Mouse (Mus musculus) CH12.LX (cell line): ENCODE results near the gene Armh1. TPM values are rescaled to one million over a fixed set of nuclear protein-coding genes. Genes with fewer than 3 reads are reported as not detected.

Experiments used
- DNase-seq: peaks from one replicate; pipeline ENCODE4 v3.0.0-alpha.2; 2013; ENCODE audit errors: extremely low read depth
- H3K27ac ChIP-seq: 2 replicates; pipeline ENCODE4 v1.5.1; 2012; ENCODE audit warnings: low read depth, mild to moderate bottlenecking, control low read depth, moderate library complexity; ENCODE audit not compliant: insufficient read depth
- H3K27me3 ChIP-seq: replicated peaks from 2 replicates; pipeline ENCODE3; 2012; ENCODE audit warnings: inconsistent platforms
- H3K36me3 ChIP-seq, 2 experiments: replicated peaks in 1 of 2; 2 replicates each; pipeline versions ENCODE3 to v1.6.1; 2012; ENCODE audit warnings: inconsistent platforms in 1 of 2, low read length in 1 of 2, mild to moderate bottlenecking in 1 of 2, mixed read lengths in 1 of 2, moderate library complexity in 1 of 2; ENCODE audit not compliant: control insufficient read depth in 1 of 2, insufficient read depth in 1 of 2
- H3K4me1 ChIP-seq, 2 experiments: 2 replicates each; pipeline ENCODE4 v1.6.1; 2012; ENCODE audit warnings: inconsistent platforms in 1 of 2, moderate library complexity in 1 of 2; ENCODE audit not compliant: insufficient read depth in 2 of 2, control insufficient read depth in 1 of 2
- H3K4me2 ChIP-seq: 2 replicates; pipeline ENCODE4 v1.6.1; 2012; ENCODE audit warnings: low read depth, mild to moderate bottlenecking, control low read depth; ENCODE audit not compliant: poor library complexity, insufficient read depth, severe bottlenecking
- H3K4me3 ChIP-seq, 3 experiments: fragments of 150-350 bp in 1 of 3; sonication (generic) in 1 of 3; replicated peaks in 1 of 3; 2 replicates each; pipeline versions ENCODE3 to v1.5.1; 2011 to 2012; ENCODE audit warnings: low read depth in 2 of 3, low read length in 2 of 3, mild to moderate bottlenecking in 2 of 3, moderate library complexity in 2 of 3, control low read depth in 1 of 3, improper control_type of control experiment in 1 of 3, inconsistent platforms in 1 of 3, mixed read lengths in 1 of 3; ENCODE audit not compliant: poor library complexity in 1 of 3
- H3K79me2 ChIP-seq: replicated peaks from 2 replicates; pipeline ENCODE4 v1.6.1; 2012; ENCODE audit warnings: mild to moderate bottlenecking, moderate library complexity; ENCODE audit not compliant: control insufficient read depth, poor library complexity, insufficient read depth, severe bottlenecking; ENCODE audit errors: extremely low read depth
- H3K9ac ChIP-seq: 2 replicates; pipeline ENCODE4 v1.6.1; 2012; ENCODE audit warnings: low read depth, mild to moderate bottlenecking, control low read depth, moderate library complexity; ENCODE audit not compliant: insufficient read depth
- H3K9me3 ChIP-seq: replicated peaks from 2 replicates; pipeline ENCODE3; 2012; ENCODE audit warnings: low read length, inconsistent platforms, mixed read lengths
- BHLHE40 ChIP-seq: IDR thresholded peaks from 2 replicates; pipeline ENCODE4 v1.6.1; 2011; ENCODE audit warnings: mild to moderate bottlenecking, low read depth, low read length, improper control_type of control experiment
- CTCF ChIP-seq, 2 experiments: IDR thresholded peaks in 1 of 2; conservative IDR thresholded peaks in 1 of 2; 2 replicates each; pipeline ENCODE4 v1.5.1; 2011 to 2012; ENCODE audit warnings: low read depth in 2 of 2, low read length in 2 of 2, improper control_type of control experiment in 1 of 2, inconsistent platforms in 1 of 2, mild to moderate bottlenecking in 1 of 2, moderate library complexity in 1 of 2
- E2F4 ChIP-seq: IDR thresholded peaks from 2 replicates; pipeline ENCODE4 v1.6.1; 2011; ENCODE audit warnings: low read depth, low read length, improper control_type of control experiment; ENCODE audit not compliant: insufficient replicate concordance
- EP300 ChIP-seq: IDR thresholded peaks from 2 replicates; pipeline ENCODE4 v1.6.1; 2011; ENCODE audit warnings: low read length, improper control_type of control experiment
- ETS1 ChIP-seq: conservative IDR thresholded peaks from 2 replicates; pipeline ENCODE4 v1.6.1; 2012; ENCODE audit warnings: low read depth, mild to moderate bottlenecking, inconsistent platforms, low read length, improper control_type of control experiment, moderate library complexity
- IRF4 ChIP-seq: IDR thresholded peaks from 2 replicates; pipeline ENCODE4 v1.6.1; 2014; ENCODE audit warnings: low read depth, mild to moderate bottlenecking, inconsistent platforms, low read length, improper control_type of control experiment
- JUN ChIP-seq: IDR thresholded peaks from 2 replicates; pipeline ENCODE4 v1.6.1; 2011; ENCODE audit warnings: low read depth, mild to moderate bottlenecking, low read length, improper control_type of control experiment, moderate library complexity; ENCODE audit not compliant: insufficient read depth
- JUND ChIP-seq: conservative IDR thresholded peaks from 2 replicates; pipeline ENCODE4 v1.6.1; 2011; ENCODE audit warnings: low read depth, low read length, improper control_type of control experiment
- MAX ChIP-seq: IDR thresholded peaks from 2 replicates; pipeline ENCODE4 v1.6.1; 2011; ENCODE audit warnings: low read length, improper control_type of control experiment
- MEF2A ChIP-seq: IDR thresholded peaks from 2 replicates; pipeline ENCODE4 v1.6.1; 2014; ENCODE audit warnings: low read depth, mild to moderate bottlenecking, inconsistent platforms, low read length, improper control_type of control experiment, borderline replicate concordance
- NELFE ChIP-seq: IDR thresholded peaks from 2 replicates; pipeline ENCODE4 v1.6.1; 2011; ENCODE audit warnings: low read depth, low read length, improper control_type of control experiment
- POLR2A ChIP-seq: IDR thresholded peaks from 2 replicates; pipeline ENCODE4 v1.6.1; 2011; ENCODE audit warnings: low read depth, mild to moderate bottlenecking, improper control_type of control experiment, low read length
- POLR2AphosphoS2 ChIP-seq: IDR thresholded peaks from 2 replicates; pipeline ENCODE4 v1.6.1; 2011; ENCODE audit warnings: low read depth, low read length, improper control_type of control experiment
- RCOR1 ChIP-seq: conservative IDR thresholded peaks from 2 replicates; pipeline ENCODE4 v1.6.1; 2012; ENCODE audit warnings: low read depth, mild to moderate bottlenecking, inconsistent platforms, low read length, improper control_type of control experiment
- SIN3A ChIP-seq: IDR thresholded peaks from 2 replicates; pipeline ENCODE4 v1.6.1; 2012; ENCODE audit warnings: low read length, improper control_type of control experiment, inconsistent platforms
- SMC3 ChIP-seq: IDR thresholded peaks from 2 replicates; pipeline ENCODE4 v1.6.1; 2011; ENCODE audit warnings: low read depth, low read length, improper control_type of control experiment
- TBP ChIP-seq: conservative IDR thresholded peaks from 2 replicates; pipeline ENCODE4 v1.6.1; 2011; ENCODE audit warnings: low read depth, low read length, improper control_type of control experiment
- TCF12 ChIP-seq: IDR thresholded peaks from 2 replicates; pipeline ENCODE4 v1.6.1; 2014; ENCODE audit warnings: low read depth, mild to moderate bottlenecking, inconsistent platforms, low read length, improper control_type of control experiment
- UBTF ChIP-seq: IDR thresholded peaks from 2 replicates; pipeline ENCODE4 v1.6.1; 2012; ENCODE audit warnings: low read depth, mild to moderate bottlenecking, inconsistent platforms, low read length, improper control_type of control experiment, moderate library complexity
- USF2 ChIP-seq: conservative IDR thresholded peaks from 2 replicates; pipeline ENCODE4 v1.6.1; 2011; ENCODE audit warnings: low read depth, low read length, improper control_type of control experiment
- ZKSCAN1 ChIP-seq: IDR thresholded peaks from 2 replicates; pipeline ENCODE4 v1.6.1; 2012; ENCODE audit warnings: low read depth, inconsistent platforms, low read length, improper control_type of control experiment, borderline replicate concordance
- dilution Hi-C: fragments of 300-500 bp; cut with MboI; formaldehyde crosslinking; loops from 2 replicates; pipeline ENCODE4 v1.14.3; 2020; ENCODE audit warnings: low sequenced_read_pairs; ENCODE audit not compliant: extremely low pct_unique_long_range_greater_than_20kb, extremely low pct_ligation_motif_present
- in situ Hi-C: fragments of 300-500 bp; cut with MboI; formaldehyde crosslinking; loops from 3 replicates; pipeline ENCODE4 v1.14.3; 2019; ENCODE audit warnings: low sequenced_read_pairs, low pct_ligation_motif_present, low pct_unique_long_range_greater_than_20kb, mixed read lengths
- polyA plus RNA-seq: library from polyadenylated mRNA; unstranded; fragments of >175 nt; gene quantifications from 2 replicates; pipeline ENCODE4 v1.2.1, GENCODE M21; 2012; ENCODE audit warnings: low read depth; ENCODE audit not compliant: insufficient read length
- total RNA-seq, 2 experiments: library from RNA; depleted of rRNA; stranded (reverse); fragments of 300-350 nt in 1 of 2; fragments of >200 nt in 1 of 2; gene quantifications; 2 replicates each; pipeline ENCODE4 v1.2.3; 2012 to 2014

The Armh1 gene
- total and polyA plus RNA-seq, 3 experiments = not detected

DNA sequence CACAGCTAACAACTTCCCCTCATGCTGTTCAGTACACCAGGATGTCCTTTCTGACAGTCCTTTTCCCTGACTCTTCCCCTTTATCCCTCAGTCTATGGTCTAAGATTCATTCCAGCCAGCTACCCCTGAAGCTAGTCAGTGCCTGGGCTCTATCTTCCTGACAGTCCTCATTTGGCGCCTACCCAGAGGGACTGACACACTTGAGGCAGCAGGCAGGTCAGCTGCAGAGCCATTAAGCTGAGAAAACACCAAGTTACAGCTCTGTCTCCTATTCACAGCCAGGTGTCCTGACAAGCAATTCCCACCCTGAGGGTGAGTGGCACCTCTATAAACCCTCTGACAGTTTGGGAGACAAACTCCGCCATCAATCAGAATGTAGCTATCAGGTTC is 27.3 kb upstream of the Armh1 start:
- dilution Hi-C loops = no loop called here
- Histone ChIP-seq H3K27me3 (no peaks in the 10 kb centered on the region), H3K27ac (peak overlapping the region; percentile 53), H3K4me3 (peak overlapping the region in 1 of 3 experiments; percentile 11), H3K9ac (no peak overlapping the region), H3K4me1 (peaks cover 11 to 31% of the 10 kb centered on the region in 2 experiments), H3K36me3 (peaks cover 80 to 100% of the 10 kb centered on the region in 2 experiments), H3K4me2 (no peak overlapping the region), H3K79me2 (no peaks in the 10 kb centered on the region), H3K9me3 (peaks cover 30% of the 10 kb centered on the region)
- TF ChIP-seq TBP (no peak), JUND (no peak), POLR2A (no peak), RCOR1 (no peak), IRF4 (no peak), USF2 (no peak), E2F4 (no peak), SIN3A (no peak), BHLHE40 (no peak), POLR2AphosphoS2 (no peak), NELFE (no peak), CTCF (conservative IDR thresholded peaks at IDR 0.05 in 1 of 2, IDR thresholded peaks at IDR 0.05 in 1 of 2; ENCODE audit: low read depth in 2 of 2, low read length in 2 of 2) (no peak), UBTF (no peak), MAX (no peak)
- no peak for DNase-seq
- in situ Hi-C loops = no loop called here

- H3K4me1 ChIP-seq = peaks cover 11 to 31% of the 10 kb centered on the region in 2 experiments
- no peak overlapping the region for H3K9ac ChIP-seq
- H3K27me3 ChIP-seq = no peaks in the 10 kb centered on the region
- in situ Hi-C loops (no loop called here), dilution Hi-C loops (no loop called here)
- H3K36me3 ChIP-seq = peaks cover 75 to 100% of the 10 kb centered on the region in 2 experiments
- TF ChIP-seq SMC3 (no peak), JUN (peak; percentile 72), IRF4 (peak; percentile 91), JUND (peak; percentile 85), SIN3A (peak; percentile 52; the same call in 1 of the 2 replicates), RCOR1 (no peak), BHLHE40 (peak; percentile 37), TCF12 (peak; percentile 21; the same call in 1 of the 2 replicates), EP300 (peak; percentile 91), MEF2A (peak; percentile 38), ETS1 (peak; percentile 40; the same call in 1 of the 2 replicates), ZKSCAN1 (no peak)
- no peaks in the 10 kb centered on the region for H3K79me2 ChIP-seq
- H3K27ac ChIP-seq = peak overlapping the region; percentile 54
- H3K4me2 ChIP-seq = 0 out of 2 replicates have a peak overlapping the region, but pooled peaks have one; percentile 7
- H3K9me3 ChIP-seq = peaks cover 34% of the 10 kb centered on the region
- DNase-seq = peak; percentile 82
- peak overlapping the region in 1 of 3 experiments; percentile 11 for H3K4me3 ChIP-seq
These were observed 26.7 kb upstream of the Armh1 start for GRCm38 (mm10) chr4:117278381-117279252.
